Mouse (Mus musculus) brown adipose tissue, adult 24 weeks (tissue): ENCODE results near the gene Zbtb2. TPM values are rescaled to one million over a fixed set of nuclear protein-coding genes. Genes with fewer than 3 reads are reported as not detected.

Experiments
- H3K27ac ChIP-seq: fragments of 200-500 bp; replicated peaks from 2 replicates; pipeline ENCODE4 v1.5.1; 2012; ENCODE audit warnings: low read depth, mild to moderate bottlenecking, low read length
- H3K4me1 ChIP-seq: fragments of 200-500 bp; 2 replicates; pipeline ENCODE4 v1.6.1; 2012; ENCODE audit warnings: low read length, mixed read lengths; ENCODE audit not compliant: control insufficient read depth, insufficient read depth, insufficient read length
- H3K4me3 ChIP-seq: fragments of 200-500 bp; 2 replicates; pipeline ENCODE4 v1.5.1; 2012; ENCODE audit warnings: low read depth, mild to moderate bottlenecking, low read length, moderate library complexity; ENCODE audit not compliant: insufficient read depth
- polyA plus RNA-seq: library from polyadenylated mRNA; stranded (reverse); fragments of >200 nt; gene quantifications from 2 replicates; pipeline ENCODE4 v1.2.4, GENCODE M21; 2012; ENCODE audit not compliant: missing spikeins, insufficient read depth, insufficient read length

The Zbtb2 gene
- polyA plus RNA-seq, 1 experiment: 5.0 TPM

GRCm38 (mm10) chr10:4332228-4332979 is 55.5 kb downstream of the Zbtb2 start:
- Histone ChIP-seq H3K27ac (no peak overlapping the region), H3K4me3 (no peak overlapping the region), H3K4me1 (no peaks in the 10 kb centered on the region; the same call in 1 of the 2 replicates)

GRCm38 (mm10) chr10:4327716-4328115 is 60.2 kb downstream of the Zbtb2 start:
- no peaks in the 10 kb centered on the region for H3K4me1 ChIP-seq
- H3K4me3 ChIP-seq: no peak overlapping the region

GRCm38 (mm10) chr10:4325562-4325961 is 62.3 kb downstream of the Zbtb2 start:
- no peaks in the 10 kb centered on the region for H3K4me1 ChIP-seq
- H3K4me3 ChIP-seq: no peak overlapping the region
- H3K27ac ChIP-seq: no peak overlapping the region

More at GRCm38 (mm10) chr10:4327716-4328115, 60.2 kb downstream of the Zbtb2 start:
- no peak overlapping the region for H3K27ac ChIP-seq

DNA sequence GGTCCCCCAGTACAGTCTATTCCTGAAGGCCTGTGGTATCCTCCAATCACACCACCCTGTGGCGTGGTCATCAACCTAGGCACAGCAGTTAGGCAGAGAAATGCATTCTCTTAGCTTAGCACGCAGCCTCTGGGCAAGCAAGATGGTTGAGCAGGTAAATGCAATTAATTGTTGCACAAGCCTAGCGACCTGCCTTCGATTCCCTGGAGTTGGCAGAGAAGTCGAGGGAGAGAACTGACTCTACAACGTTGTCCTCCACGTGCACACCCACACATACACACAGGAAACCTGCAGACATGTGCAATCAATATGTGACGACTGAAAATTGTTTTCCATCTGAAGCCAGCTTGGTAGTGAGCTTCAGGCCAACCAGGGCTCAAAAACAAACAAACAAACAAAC is 64.0 kb downstream of the Zbtb2 start:
- H3K27ac ChIP-seq: no peak overlapping the region
- no peaks in the 10 kb centered on the region for H3K4me1 ChIP-seq
- H3K4me3 ChIP-seq: no peak overlapping the region

Other genes with a start within 250 kb of the Zbtb2 start
- gene Akap12, start 121.7 kb downstream of the Zbtb2 start, polyA plus RNA-seq: 11.4 and 14.1 TPM in 2 replicates
- gene Rmnd1, start 44.3 kb upstream of the Zbtb2 start, polyA plus RNA-seq: 116 and 132 TPM in 2 replicates
- 14.7 and 18.2 TPM in 2 replicates for gene Armt1, start 44.4 kb upstream of the Zbtb2 start, polyA plus RNA-seq
- gene Ccdc170, start 94.4 kb upstream of the Zbtb2 start, polyA plus RNA-seq: 0.75 and 2.2 TPM in 2 replicates
- gene Esr1, start 223.5 kb upstream of the Zbtb2 start, polyA plus RNA-seq: 11.3 and 13.3 TPM in 2 replicates